Mouse (Mus musculus) heart, postnatal 36 days (tissue): Measurements from ENCODE around the gene Bad. TPM values are rescaled to one million over a fixed set of nuclear protein-coding genes. Genes with fewer than 3 reads are reported as not detected.
"Not testable (repeated sequence)": the region's sequence is repeated elsewhere in the genome, so short reads cannot be mapped to it uniquely, and the experiment has no call there.

Experiments
- DNase-seq, 2 experiments: peaks; one replicate each; pipeline ENCODE4 v3.0.0; 2021 to 2022
- intact Hi-C: fragments of 180-260 bp; cut with DNase I; formaldehyde crosslinking; loops from one replicate; pipeline ENCODE4 v1.15.1; 2025
- total RNA-seq, 2 experiments: library from RNA; stranded (reverse); gene quantifications; 2 replicates each; pipeline ENCODE4 v1.2.3; 2021

Bad gene
- total RNA-seq = 10 to 100 TPM; 22.0 to 24.7 TPM

- DNase-seq = peak; percentile 98 to 99
- intact Hi-C loops = loop anchor here (1.0 to 2.0 kb wide), 2 partner anchors 9 to 17 kb away; partner anchors contain the start of gene Catsperz
Measured at GRCm38 (mm10) chr19:6941372-6942248, at the start of gene Bad. TSS of gene Bad (plus strand) at chr19:6941861.

GRCm38 (mm10) chr19:6892512-6892911, 49.1 kb upstream of the Bad start:
- intact Hi-C loops = no loop called here
- DNase-seq = no peak

- no peak for DNase-seq
- intact Hi-C loops = no loop called here
Measured at GRCm38 (mm10) chr19:6893731-6894451, 47.8 kb upstream of the Bad start.

DNA sequence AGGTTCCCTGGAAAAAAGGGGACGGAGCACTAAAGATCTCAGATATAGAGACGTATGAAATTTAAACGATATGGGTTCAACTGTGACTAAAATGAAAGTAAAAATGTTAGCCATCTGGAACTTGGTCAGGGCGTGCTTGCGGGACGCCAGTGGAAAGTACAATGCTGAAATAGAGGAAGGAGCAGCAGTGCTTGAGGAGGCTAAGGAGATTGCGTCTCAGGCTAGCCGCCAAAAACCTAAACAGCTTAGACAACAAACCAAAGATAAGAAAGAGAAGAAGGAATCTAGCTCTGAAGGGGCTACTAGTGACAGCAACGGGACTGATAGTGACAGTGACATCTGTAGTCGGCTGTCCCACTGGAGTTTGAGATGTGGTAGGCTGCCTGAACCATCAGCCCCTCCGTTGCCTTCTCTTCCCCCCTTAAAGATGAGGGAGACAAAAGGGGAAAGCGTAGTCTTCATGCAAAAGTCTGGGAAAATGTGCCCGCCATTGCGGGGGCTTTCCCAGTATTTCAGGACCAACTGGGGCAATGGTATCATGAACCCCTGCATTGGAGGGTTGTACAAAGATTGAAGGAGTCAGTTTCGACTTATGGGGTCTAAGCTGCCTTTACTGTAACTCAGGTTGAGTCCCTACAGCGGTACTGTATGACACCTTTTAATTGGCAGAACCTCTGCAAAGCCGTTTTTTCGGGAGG, 45.9 kb upstream of the Bad start:
- DNase-seq, intact Hi-C loops: not testable (repeated sequence)

DNA sequence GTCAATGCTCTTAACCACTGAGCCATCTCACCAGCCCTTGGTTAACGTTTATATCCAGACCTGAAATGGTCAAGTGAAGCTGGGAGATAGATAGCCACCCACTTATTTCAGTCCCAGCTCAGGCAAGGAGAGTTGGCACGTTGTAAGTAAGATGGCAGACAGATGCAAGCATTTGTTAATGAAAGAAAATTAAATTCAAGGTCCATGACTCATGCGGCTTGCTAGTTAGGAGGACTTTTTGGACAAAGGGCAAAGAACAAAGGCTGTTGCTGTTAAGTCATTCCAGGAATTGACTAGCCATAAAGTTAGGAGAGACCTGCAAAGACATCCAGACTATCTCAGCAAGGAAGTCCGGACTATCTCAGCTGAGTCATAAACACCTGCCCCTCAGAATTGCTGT, 42.0 kb upstream of the Bad start:
- intact Hi-C loops = no loop called here
- no peak for DNase-seq

GRCm38 (mm10) chr19:6903031-6903430, 38.6 kb upstream of the Bad start:
- intact Hi-C loops = no loop called here
- DNase-seq = no peak

DNA sequence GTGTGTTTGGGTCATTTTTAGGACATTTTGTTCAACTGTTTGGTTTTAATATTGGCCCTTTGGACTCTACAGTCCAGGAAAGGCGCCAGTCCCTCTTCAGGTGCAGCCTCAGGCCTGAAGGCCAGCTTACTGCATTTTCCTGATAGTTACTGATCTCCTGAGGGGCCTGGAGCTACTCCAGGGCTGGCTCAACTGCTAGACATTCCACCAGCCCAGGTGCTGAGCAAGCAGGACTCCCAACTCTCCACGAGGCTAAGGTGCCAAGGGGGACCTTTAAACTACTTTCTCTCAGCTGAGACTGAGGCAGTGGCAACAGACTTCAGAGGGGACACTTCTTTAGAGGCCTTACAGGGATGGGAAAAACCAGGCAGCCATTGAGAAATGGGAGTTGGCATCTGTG, 36.8 kb upstream of the Bad start:
- intact Hi-C loops = no loop called here

GRCm38 (mm10) chr19:6905498-6906159, 36.0 kb upstream of the Bad start:
- DNase-seq = no peak
- intact Hi-C loops = no loop called here

More for the DNA sequence above, 36.8 kb upstream of the Bad start:
- DNase-seq = no peak

DNA sequence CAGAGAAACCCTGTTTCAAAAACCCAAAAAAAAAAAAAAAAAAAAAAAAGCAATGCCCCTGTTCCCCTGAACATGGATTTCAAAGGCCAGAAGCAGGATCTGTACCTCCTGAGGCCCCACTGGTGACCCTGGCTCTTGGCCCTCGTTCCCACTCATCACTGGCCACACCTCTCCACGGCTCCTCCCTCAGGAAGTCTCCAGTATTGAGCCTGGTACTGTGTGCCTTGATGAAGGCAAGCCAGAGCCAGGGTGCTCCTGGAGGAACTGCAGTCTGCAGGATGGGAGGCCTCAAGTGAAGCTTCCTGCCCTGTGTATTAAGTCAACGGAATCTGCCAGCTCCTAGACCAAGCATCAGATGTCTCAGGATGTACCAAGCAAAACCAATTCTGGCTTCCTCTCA, 35.5 kb upstream of the Bad start:
- intact Hi-C loops = no loop called here

DNA sequence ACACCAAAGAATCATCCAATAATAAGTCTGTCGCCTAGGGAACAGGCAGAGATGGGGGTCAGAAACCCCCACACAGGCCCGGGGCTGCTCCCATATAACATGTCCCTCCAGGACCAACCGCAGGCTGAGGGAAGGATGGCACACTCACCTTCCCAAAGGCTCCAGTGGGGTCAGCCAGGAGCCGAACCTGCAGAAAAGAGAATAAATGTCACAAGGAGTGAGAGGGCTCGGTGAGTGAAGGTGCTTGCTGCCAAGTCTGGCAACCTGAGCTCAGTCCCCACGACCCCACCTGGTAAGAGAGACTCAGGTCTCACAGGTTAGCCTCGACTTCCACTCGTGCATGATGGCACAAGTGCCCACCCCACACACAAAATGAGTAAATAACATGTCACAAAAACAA, 34.6 kb upstream of the Bad start:
- DNase-seq = no peak
- intact Hi-C loops = no loop called here

More for the DNA sequence above, 35.5 kb upstream of the Bad start:
- no peak for DNase-seq

- intact Hi-C loops = loop anchor here (2.0 kb wide), 2 partner anchors 37 to 67 kb away; partner anchors contain the start of gene Rps6ka4
- DNase-seq = no peak
Measured at GRCm38 (mm10) chr19:6907811-6908540, 33.7 kb upstream of the Bad start.

DNA sequence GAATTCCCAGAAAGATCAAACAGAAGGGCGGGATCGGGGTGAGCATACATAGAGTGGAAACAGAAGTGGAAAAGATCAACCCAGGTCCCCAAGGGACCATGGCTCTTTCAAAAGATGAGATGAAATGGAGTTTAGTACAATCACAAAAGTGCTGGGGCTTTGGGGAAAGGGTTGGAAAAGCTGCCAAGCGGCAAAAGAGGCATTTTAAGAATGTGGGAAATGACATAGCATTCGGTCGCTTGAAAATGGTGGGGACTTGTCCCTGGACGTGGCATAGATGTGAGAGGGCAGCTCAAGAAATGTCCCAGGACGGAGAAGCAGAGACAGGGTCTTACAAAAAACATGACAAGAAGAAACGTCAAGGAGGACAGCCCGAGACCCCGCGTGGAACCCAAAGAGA, 32.6 kb upstream of the Bad start:
- intact Hi-C loops = loop anchor here (2.0 kb wide), 2 partner anchors 38 to 68 kb away; partner anchors contain the start of gene Rps6ka4
- no peak for DNase-seq

- DNase-seq = peak; percentile 84 to 85
- intact Hi-C loops = loop anchor here (2.0 kb wide), 2 partner anchors 39 to 69 kb away; partner anchors contain the start of gene Rps6ka4
Measured at GRCm38 (mm10) chr19:6909507-6910289, 32.0 kb upstream of the Bad start, which contains the start of the genes Trmt112 and Prdx5. TSS of gene Trmt112 (plus strand) at chr19:6909698. TSS of gene Prdx5 (minus strand) at chr19:6910106.

GRCm38 (mm10) chr19:6910306-6910705, 31.4 kb upstream of the Bad start:
- intact Hi-C loops = not testable (repeated sequence)

GRCm38 (mm10) chr19:6911101-6912074, 30.3 kb upstream of the Bad start:
- DNase-seq = no peak
- intact Hi-C loops = no loop called here

More at GRCm38 (mm10) chr19:6910306-6910705, 31.4 kb upstream of the Bad start:
- peak in 1 of 2 experiments; percentile 45 for DNase-seq

GRCm38 (mm10) chr19:6912205-6912970, 29.3 kb upstream of the Bad start:
- intact Hi-C loops = no loop called here
- no peak for DNase-seq

GRCm38 (mm10) chr19:6913036-6913435, 28.6 kb upstream of the Bad start:
- intact Hi-C loops = no loop called here
- DNase-seq = no peak
